Mouse (Mus musculus): ENCODE measurements around the gene Fbxl17. TPM values are rescaled to one million over a fixed set of nuclear protein-coding genes. Genes with fewer than 3 reads are reported as not detected.

Gene Fbxl17
- polyA plus RNA-seq, 1 experiment from 2014 or later, result 5.2 TPM

DNA sequence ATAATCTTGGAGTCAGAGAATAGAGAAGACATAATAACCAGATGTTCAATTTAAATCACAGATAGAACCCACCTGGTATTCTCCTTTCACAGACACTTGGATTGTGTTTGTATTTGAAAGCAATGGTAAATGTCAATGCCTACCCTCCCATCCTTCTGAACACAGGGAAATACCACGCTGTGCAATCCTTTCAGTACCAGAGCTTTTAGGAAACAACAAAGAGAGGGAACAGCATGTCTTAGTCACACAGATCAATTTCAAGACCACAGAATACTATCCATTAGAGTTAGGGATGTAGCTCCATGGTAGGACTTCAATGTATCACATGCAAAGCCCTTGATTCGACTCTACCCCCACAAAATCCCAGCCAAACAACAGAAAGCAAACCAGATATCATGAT is 148.1 kb downstream of the Fbxl17 start:
- ATAC-seq (ENCODE audit: low FRiP score, low TSS enrichment), result no peak
- H3K4me2 ChIP-seq (replicated peaks; ENCODE audit: low read depth, low read length), result no peak overlapping the region
- no peaks in the 10 kb centered on the region for H3K27me3 ChIP-seq (ENCODE audit: insufficient read depth, low read length)
- H3K9ac ChIP-seq (replicated peaks; ENCODE audit: low read length), result no peak overlapping the region
- peaks cover 4% of the 10 kb centered on the region for H3K36me3 ChIP-seq (ENCODE audit: insufficient read depth, low read length)
- H3K27ac ChIP-seq (ENCODE audit: low read length), result no peak overlapping the region
- no peak overlapping the region for H3K4me3 ChIP-seq (ENCODE audit: low read length)
- H3K4me1 ChIP-seq (ENCODE audit: insufficient read depth, low read length), result no peaks in the 10 kb centered on the region
- H3K9me3 ChIP-seq (ENCODE audit: low read length), result no peaks in the 10 kb centered on the region
- 84% methylated on average over 2 of the region's 2 CpGs for WGBS

DNA sequence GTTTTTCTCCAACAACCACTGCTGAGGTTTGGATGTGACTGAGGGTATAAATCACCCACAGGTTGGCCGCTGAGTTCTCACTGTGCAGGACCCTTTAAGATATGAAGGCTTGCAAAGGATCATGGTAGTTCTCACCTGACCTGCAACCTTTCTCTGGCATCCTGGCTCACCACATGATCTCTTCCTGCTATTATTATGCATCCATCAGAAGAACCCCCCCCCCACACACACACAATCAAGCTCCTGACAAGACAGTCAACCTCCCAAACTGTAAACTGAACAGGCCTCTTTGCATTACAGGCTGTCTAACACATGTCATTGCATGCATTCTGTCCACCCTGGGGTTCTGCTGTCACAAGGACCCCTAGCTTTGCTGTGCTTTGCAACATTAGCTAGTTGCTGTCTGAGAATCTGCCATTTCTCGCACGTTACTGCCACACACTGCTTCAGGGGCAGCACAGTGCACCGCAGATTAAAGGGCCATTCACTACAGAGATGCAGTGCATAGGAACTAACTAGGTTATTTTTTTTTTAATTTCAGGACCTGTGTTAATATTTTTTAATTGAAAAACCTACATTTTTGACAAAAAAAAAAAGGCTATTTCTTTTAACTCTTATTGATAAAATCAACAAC is 148.8 kb downstream of the Fbxl17 start:
- Histone ChIP-seq H3K9ac (replicated peaks; ENCODE audit: low read length) (no peak overlapping the region), H3K4me3 (ENCODE audit: low read length) (no peak overlapping the region), H3K36me3 (ENCODE audit: insufficient read depth, low read length) (peaks cover 5% of the 10 kb centered on the region; the same call in 1 of the 2 replicates), H3K27me3 (ENCODE audit: insufficient read depth, low read length) (no peaks in the 10 kb centered on the region), H3K4me1 (ENCODE audit: insufficient read depth, low read length) (no peaks in the 10 kb centered on the region), H3K4me2 (replicated peaks; ENCODE audit: low read depth, low read length) (no peak overlapping the region), H3K27ac (ENCODE audit: low read length) (no peak overlapping the region), H3K9me3 (ENCODE audit: low read length) (no peaks in the 10 kb centered on the region)
- no peak for ATAC-seq (ENCODE audit: low FRiP score, low TSS enrichment)
- WGBS, result 72% methylated on average over 4 of the region's 4 CpGs

DNA sequence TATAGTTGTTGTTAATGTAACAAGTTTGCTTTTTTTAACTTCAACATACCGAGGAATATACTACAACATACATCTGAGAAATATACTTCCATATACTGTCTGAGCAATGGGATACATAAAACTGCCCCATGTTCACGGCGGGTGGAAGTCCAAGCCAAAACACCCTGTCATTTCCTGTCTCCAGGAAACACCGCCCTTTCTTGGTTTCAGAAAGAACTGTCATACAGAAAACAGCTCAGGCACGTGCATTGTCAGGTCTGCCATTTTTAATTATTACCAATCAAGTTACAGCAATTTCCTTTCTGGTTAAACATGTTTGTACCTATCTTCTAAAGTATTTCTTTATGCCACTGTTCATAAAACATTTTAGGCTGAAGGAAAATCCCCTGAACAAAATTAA is 155.7 kb downstream of the Fbxl17 start:
- Histone ChIP-seq H3K27ac (ENCODE audit: low read length) (no peak overlapping the region), H3K9ac (replicated peaks; ENCODE audit: low read length) (no peak overlapping the region), H3K4me2 (replicated peaks; ENCODE audit: low read depth, low read length) (no peak overlapping the region), H3K4me3 (ENCODE audit: low read length) (no peak overlapping the region), H3K27me3 (ENCODE audit: insufficient read depth, low read length) (no peaks in the 10 kb centered on the region), H3K4me1 (ENCODE audit: insufficient read depth, low read length) (no peaks in the 10 kb centered on the region), H3K9me3 (ENCODE audit: low read length) (no peaks in the 10 kb centered on the region), H3K36me3 (ENCODE audit: insufficient read depth, low read length) (peaks cover 5% of the 10 kb centered on the region; the same call in 1 of the 2 replicates)
- WGBS, result 71% methylated on average over 5 of the region's 5 CpGs
- ATAC-seq (ENCODE audit: low FRiP score, low TSS enrichment), result no peak

DNA sequence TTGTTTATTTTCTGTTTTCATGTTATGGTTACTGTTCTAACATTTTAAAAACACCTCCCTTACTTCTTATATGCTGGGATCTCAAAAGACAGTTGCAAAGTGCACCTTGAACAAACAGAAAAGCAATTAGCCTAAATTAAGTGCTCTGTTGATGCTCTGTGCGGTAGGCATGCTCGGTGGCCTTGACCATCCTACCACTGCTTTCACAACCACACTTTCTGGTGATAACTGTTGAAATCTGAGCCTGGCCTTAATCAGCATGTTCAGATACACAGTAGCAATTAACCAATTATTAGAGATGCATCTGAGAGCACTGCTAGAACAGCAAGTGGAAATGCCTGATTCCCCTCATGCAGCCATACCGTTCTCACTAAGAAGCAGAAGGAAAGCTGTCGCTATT is 156.7 kb downstream of the Fbxl17 start:
- 83% methylated on average over 4 of the region's 4 CpGs for WGBS
- H3K4me2 ChIP-seq (replicated peaks; ENCODE audit: low read depth, low read length), result no peak overlapping the region
- peaks cover 5% of the 10 kb centered on the region; the same call in 1 of the 2 replicates for H3K36me3 ChIP-seq (ENCODE audit: insufficient read depth, low read length)
- no peak overlapping the region for H3K27ac ChIP-seq (ENCODE audit: low read length)
- H3K4me3 ChIP-seq (ENCODE audit: low read length), result no peak overlapping the region
- H3K9me3 ChIP-seq (ENCODE audit: low read length), result no peaks in the 10 kb centered on the region
- no peak for ATAC-seq (ENCODE audit: low FRiP score, low TSS enrichment)
- no peaks in the 10 kb centered on the region for H3K27me3 ChIP-seq (ENCODE audit: insufficient read depth, low read length)
- H3K9ac ChIP-seq (replicated peaks; ENCODE audit: low read length), result no peak overlapping the region
- no peaks in the 10 kb centered on the region for H3K4me1 ChIP-seq (ENCODE audit: insufficient read depth, low read length)

DNA sequence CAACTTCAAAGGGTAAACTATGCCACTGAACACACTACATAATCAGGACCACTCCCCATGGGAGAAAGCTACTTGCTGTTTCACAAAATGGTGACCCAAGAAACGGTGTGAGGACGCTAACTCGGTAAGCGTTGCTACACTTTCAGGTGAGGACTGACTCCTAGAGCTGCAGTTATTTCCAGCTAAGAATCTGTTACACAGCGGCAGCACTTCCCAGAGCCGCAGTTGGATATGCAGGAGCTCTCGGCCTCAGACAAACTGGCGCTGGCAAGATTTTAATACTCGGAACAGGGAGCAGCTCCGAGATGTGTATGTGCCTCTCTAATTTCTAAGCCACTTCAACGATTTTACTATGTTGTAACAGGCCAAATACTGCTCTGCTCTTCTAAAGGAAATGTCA is 157.4 kb downstream of the Fbxl17 start:
- H3K4me3 ChIP-seq (ENCODE audit: low read length), result no peak overlapping the region
- no peaks in the 10 kb centered on the region for H3K27me3 ChIP-seq (ENCODE audit: insufficient read depth, low read length)
- H3K9me3 ChIP-seq (ENCODE audit: low read length), result no peaks in the 10 kb centered on the region
- no peak overlapping the region for H3K27ac ChIP-seq (ENCODE audit: low read length)
- no peaks in the 10 kb centered on the region for H3K4me1 ChIP-seq (ENCODE audit: insufficient read depth, low read length)
- H3K4me2 ChIP-seq (replicated peaks; ENCODE audit: low read depth, low read length), result no peak overlapping the region
- WGBS, result 90% methylated on average over 11 of the region's 11 CpGs
- H3K36me3 ChIP-seq (ENCODE audit: insufficient read depth, low read length), result peaks cover 5% of the 10 kb centered on the region; the same call in 1 of the 2 replicates
- no peak overlapping the region for H3K9ac ChIP-seq (replicated peaks; ENCODE audit: low read length)
- ATAC-seq (ENCODE audit: low FRiP score, low TSS enrichment), result no peak

DNA sequence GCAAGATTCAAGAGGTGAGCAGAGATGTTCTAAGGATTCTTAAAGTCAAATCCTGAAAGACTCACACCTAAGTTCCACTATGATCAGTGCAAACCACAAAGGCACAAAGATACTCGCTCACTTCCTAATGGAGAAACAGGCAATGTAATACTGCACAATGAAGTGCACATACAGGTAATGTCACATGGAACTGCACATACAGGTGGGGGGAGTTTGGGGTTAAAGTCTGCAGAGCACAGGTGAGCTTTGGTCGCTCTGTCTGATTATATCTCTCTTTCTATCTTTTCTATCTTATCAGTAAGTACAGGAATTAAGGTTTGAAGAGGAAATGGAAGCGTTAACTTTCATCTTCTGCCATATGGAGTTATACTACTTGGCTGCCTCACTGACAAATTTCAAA is 158.6 kb downstream of the Fbxl17 start:
- Histone ChIP-seq H3K27me3 (ENCODE audit: insufficient read depth, low read length) (no peaks in the 10 kb centered on the region), H3K9me3 (ENCODE audit: low read length) (no peaks in the 10 kb centered on the region), H3K36me3 (ENCODE audit: insufficient read depth, low read length) (no peaks in the 10 kb centered on the region), H3K4me2 (replicated peaks; ENCODE audit: low read depth, low read length) (no peak overlapping the region), H3K9ac (replicated peaks; ENCODE audit: low read length) (no peak overlapping the region), H3K27ac (ENCODE audit: low read length) (no peak overlapping the region), H3K4me3 (ENCODE audit: low read length) (no peak overlapping the region), H3K4me1 (ENCODE audit: insufficient read depth, low read length) (no peaks in the 10 kb centered on the region)
- 85% methylated on average over 3 of the region's 3 CpGs for WGBS
- no peak for ATAC-seq (ENCODE audit: low FRiP score, low TSS enrichment)

DNA sequence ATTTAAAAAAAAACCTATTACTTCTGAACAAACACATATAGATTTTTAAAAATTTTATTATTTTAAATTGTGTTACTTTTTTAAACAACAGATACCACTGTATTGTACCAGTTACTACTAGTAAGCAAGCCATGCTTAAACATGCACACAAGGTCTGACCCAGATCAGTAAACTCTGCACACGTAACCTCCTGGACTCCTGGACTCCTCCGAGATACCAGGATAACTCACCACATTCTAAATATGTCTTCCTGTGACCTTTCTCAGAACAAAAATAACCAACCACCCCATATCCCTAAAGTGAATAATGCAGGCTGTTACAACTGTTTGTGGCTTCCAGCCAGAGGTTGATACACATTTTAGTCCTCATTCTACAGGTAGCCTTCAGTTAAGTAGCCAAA is 170.9 kb downstream of the Fbxl17 start:
- no peak for ATAC-seq (ENCODE audit: low FRiP score, low TSS enrichment)
- Histone ChIP-seq H3K4me3 (ENCODE audit: low read length) (no peak overlapping the region), H3K9me3 (ENCODE audit: low read length) (no peaks in the 10 kb centered on the region), H3K4me2 (replicated peaks; ENCODE audit: low read depth, low read length) (no peak overlapping the region), H3K36me3 (ENCODE audit: insufficient read depth, low read length) (no peaks in the 10 kb centered on the region), H3K27me3 (ENCODE audit: insufficient read depth, low read length) (no peaks in the 10 kb centered on the region), H3K4me1 (ENCODE audit: insufficient read depth, low read length) (no peaks in the 10 kb centered on the region), H3K9ac (replicated peaks; ENCODE audit: low read length) (no peak overlapping the region), H3K27ac (ENCODE audit: low read length) (no peak overlapping the region)
- WGBS, result 84% methylated on average over 2 of the region's 2 CpGs

DNA sequence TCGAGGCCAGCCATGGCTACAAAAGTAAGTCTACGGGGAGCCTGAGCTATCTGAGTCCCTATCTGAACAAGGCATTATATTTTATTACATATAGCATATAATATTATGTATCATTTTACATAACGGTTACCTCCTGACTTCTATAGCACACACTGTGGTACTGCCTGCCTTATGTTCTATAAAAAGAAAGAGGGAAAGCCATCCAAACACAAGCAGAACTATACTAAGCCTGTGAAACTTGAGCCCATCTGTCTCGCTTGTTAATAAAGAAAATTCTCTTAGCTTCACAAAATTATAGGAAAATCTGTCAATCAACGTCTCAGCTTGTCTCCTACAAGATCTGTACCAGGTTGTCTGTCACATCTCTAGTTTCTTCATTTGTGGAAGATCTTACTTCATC is 173.6 kb downstream of the Fbxl17 start:
- H3K4me1 ChIP-seq (ENCODE audit: insufficient read depth, low read length), result peaks cover 6% of the 10 kb centered on the region; the same call in 1 of the 2 replicates
- no peaks in the 10 kb centered on the region for H3K27me3 ChIP-seq (ENCODE audit: insufficient read depth, low read length)
- no peak for ATAC-seq (ENCODE audit: low FRiP score, low TSS enrichment)
- no peak overlapping the region for H3K4me2 ChIP-seq (replicated peaks; ENCODE audit: low read depth, low read length)
- H3K4me3 ChIP-seq (ENCODE audit: low read length), result no peak overlapping the region
- H3K36me3 ChIP-seq (ENCODE audit: insufficient read depth, low read length), result no peaks in the 10 kb centered on the region
- H3K9me3 ChIP-seq (ENCODE audit: low read length), result no peaks in the 10 kb centered on the region
- WGBS, result 90% methylated on average over 5 of the region's 5 CpGs
- no peak overlapping the region for H3K27ac ChIP-seq (ENCODE audit: low read length)
- no peak overlapping the region for H3K9ac ChIP-seq (replicated peaks; ENCODE audit: low read length)

DNA sequence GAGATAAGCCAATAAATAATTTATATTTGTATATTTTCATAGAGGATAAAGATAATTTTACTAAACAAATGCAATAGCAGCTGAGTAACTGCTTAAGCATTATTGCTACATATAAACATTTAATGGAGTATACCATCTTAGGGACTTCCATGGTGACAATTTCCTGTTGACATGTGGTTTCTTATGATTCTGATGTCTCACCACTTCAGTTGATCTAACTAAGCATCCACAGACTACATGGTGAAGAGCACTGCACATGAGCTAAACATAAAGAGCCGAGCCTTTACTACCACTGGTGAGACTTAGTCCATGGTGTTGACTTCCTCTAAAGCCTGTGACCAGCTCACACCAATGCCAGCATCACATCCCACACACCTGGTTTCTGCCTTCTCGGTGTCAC is 175.1 kb downstream of the Fbxl17 start:
- 87% methylated on average over 2 of the region's 2 CpGs for WGBS

DNA sequence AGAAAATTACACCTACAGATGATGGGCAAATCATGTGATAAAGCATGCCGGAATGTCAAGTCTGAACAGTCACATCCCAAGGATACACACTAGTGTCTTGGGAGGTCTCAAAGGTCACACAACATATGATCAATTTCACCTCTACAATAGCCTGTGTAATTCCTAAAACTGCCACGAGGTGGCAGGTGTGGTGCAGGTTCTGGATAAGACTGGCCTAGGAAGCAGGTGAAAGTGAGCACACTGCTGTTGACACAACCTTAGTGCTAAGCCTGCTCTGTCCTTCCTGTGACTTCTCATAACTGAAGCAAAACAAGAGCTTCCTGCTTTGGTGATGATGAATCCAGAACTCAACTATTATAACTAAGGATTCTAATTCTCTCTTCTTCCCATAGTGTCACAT is 175.8 kb downstream of the Fbxl17 start:
- WGBS, result 31% methylated on average over 2 of the region's 2 CpGs
- H3K9ac ChIP-seq (replicated peaks; ENCODE audit: low read length), result no peak overlapping the region
- H3K9me3 ChIP-seq (ENCODE audit: low read length), result no peaks in the 10 kb centered on the region
- no peak overlapping the region for H3K27ac ChIP-seq (ENCODE audit: low read length)
- peaks cover 7% of the 10 kb centered on the region; the same call in 1 of the 2 replicates for H3K4me1 ChIP-seq (ENCODE audit: insufficient read depth, low read length)
- no peaks in the 10 kb centered on the region for H3K27me3 ChIP-seq (ENCODE audit: insufficient read depth, low read length)
- H3K36me3 ChIP-seq (ENCODE audit: insufficient read depth, low read length), result no peaks in the 10 kb centered on the region
- ATAC-seq (ENCODE audit: low FRiP score, low TSS enrichment), result 0 out of 2 replicates have a peak, but pooled peaks have one; percentile 54
- H3K4me2 ChIP-seq (replicated peaks; ENCODE audit: low read depth, low read length), result no peak overlapping the region
- H3K4me3 ChIP-seq (ENCODE audit: low read length), result no peak overlapping the region

More for the DNA sequence above, 175.1 kb downstream of the Fbxl17 start:
- H3K4me1 ChIP-seq (ENCODE audit: insufficient read depth, low read length), result peaks cover 7% of the 10 kb centered on the region; the same call in 1 of the 2 replicates
- no peak for ATAC-seq (ENCODE audit: low FRiP score, low TSS enrichment)
- no peak overlapping the region for H3K9ac ChIP-seq (replicated peaks; ENCODE audit: low read length)
- no peak overlapping the region for H3K4me3 ChIP-seq (ENCODE audit: low read length)
- no peak overlapping the region for H3K27ac ChIP-seq (ENCODE audit: low read length)
- no peaks in the 10 kb centered on the region for H3K9me3 ChIP-seq (ENCODE audit: low read length)
- H3K36me3 ChIP-seq (ENCODE audit: insufficient read depth, low read length), result no peaks in the 10 kb centered on the region
- no peaks in the 10 kb centered on the region for H3K27me3 ChIP-seq (ENCODE audit: insufficient read depth, low read length)
- H3K4me2 ChIP-seq (replicated peaks; ENCODE audit: low read depth, low read length), result no peak overlapping the region

All from kidney, embryonic 16.5 days (tissue).